Mouse (Mus musculus) adrenal gland, postnatal 4 days (tissue): ENCODE measurements around the gene Gm4353. TPM values are rescaled to one million over a fixed set of nuclear protein-coding genes. Genes with fewer than 3 reads are reported as not detected.

ENCODE experiments used
- DNase-seq, 2 experiments: peaks; one replicate each; pipeline ENCODE4 v3.0.0; 2021 to 2022; ENCODE audit warnings: low spot score in 2 of 2, mixed read lengths in 2 of 2
- total RNA-seq, 2 experiments: library from RNA; stranded (reverse); gene quantifications; 2 replicates each; pipeline ENCODE4 v1.2.3; 2021

Gene Gm4353
- total RNA-seq, 2 experiments from 2014 or later: 2.4 to 2.5 TPM

- DNase-seq: no peak
Observed at GRCm38 (mm10) chr7:116060739-116061138, 23.7 kb downstream of the Gm4353 start.

GRCm38 (mm10) chr7:116040470-116041019, 43.9 kb downstream of the Gm4353 start:
- no peak for DNase-seq

- DNase-seq: peak; percentile 28 to 66
Observed at GRCm38 (mm10) chr7:116039538-116040466, 44.6 kb downstream of the Gm4353 start.

GRCm38 (mm10) chr7:116039196-116039537, 45.3 kb downstream of the Gm4353 start, which contains the start of gene 1110004F10Rik:
TSS of gene 1110004F10Rik (plus strand) at chr7:116039397.
- no peak for DNase-seq

GRCm38 (mm10) chr7:116038511-116038910, 45.9 kb downstream of the Gm4353 start, which contains the start of gene Sox6:
TSS of gene Sox6 (minus strand) at chr7:116038796.
- no peak for DNase-seq

- DNase-seq: no peak
Observed at GRCm38 (mm10) chr7:116038024-116038423, 46.4 kb downstream of the Gm4353 start.

GRCm38 (mm10) chr7:116036591-116037555, 47.6 kb downstream of the Gm4353 start:
- no peak for DNase-seq

GRCm38 (mm10) chr7:116035504-116035903, 48.9 kb downstream of the Gm4353 start:
- no peak for DNase-seq

- no peak for DNase-seq
Observed at GRCm38 (mm10) chr7:116034282-116034758, 50.1 kb downstream of the Gm4353 start.

GRCm38 (mm10) chr7:116033371-116034241, 50.8 kb downstream of the Gm4353 start:
- DNase-seq: peak in 1 of 2 experiments; percentile 21

Other genes with a start within 250 kb of the Gm4353 start
- gene Sox6, start 45.8 kb downstream of the Gm4353 start, total RNA-seq: 10 to 100 TPM; 17.1 to 18.1 TPM
- gene 1110004F10Rik, start 45.2 kb downstream of the Gm4353 start, total RNA-seq: 100 to 1,000 TPM; 132 to 137 TPM
- 10 to 100 TPM; 19.0 to 24.8 TPM for gene Plekha7, start 223.7 kb upstream of the Gm4353 start, total RNA-seq
- gene Rps13, start 249.6 kb upstream of the Gm4353 start, total RNA-seq: 100 to 1,000 TPM; 635 to 691 TPM